Mouse (Mus musculus) MEL (cell line): ENCODE results near the gene Vim. TPM values are rescaled to one million over a fixed set of nuclear protein-coding genes. Genes with fewer than 3 reads are reported as not detected.

ENCODE experiments used
- DNase-seq: peaks from one replicate; pipeline ENCODE4 v3.0.0; 2011; ENCODE audit warnings: low read depth, low spot score
- H3K27ac ChIP-seq: 2 replicates; pipeline ENCODE4 v1.5.1; 2012; ENCODE audit warnings: low read depth, mild to moderate bottlenecking, control low read depth, low read length, moderate library complexity; ENCODE audit not compliant: control insufficient read depth
- H3K27me3 ChIP-seq, 2 experiments: fragments of 150-350 bp in 1 of 2; sonication (generic) in 1 of 2; 2 replicates each; pipeline ENCODE4 v1.6.1; 2012; ENCODE audit warnings: low read length in 2 of 2, mild to moderate bottlenecking in 2 of 2, improper control_type of control experiment in 1 of 2, moderate library complexity in 1 of 2; ENCODE audit not compliant: insufficient read depth in 2 of 2, control insufficient read depth in 1 of 2
- H3K36me3 ChIP-seq, 2 experiments: 2 replicates each; pipeline ENCODE4 v1.6.1; 2012 to 2014; ENCODE audit warnings: low read length in 2 of 2, improper control_type of control experiment in 1 of 2, inconsistent platforms in 1 of 2, mild to moderate bottlenecking in 1 of 2; ENCODE audit not compliant: insufficient read depth in 2 of 2, control insufficient read depth in 1 of 2
- H3K4me1 ChIP-seq, 2 experiments: fragments of 150-350 bp in 1 of 2; sonication (generic) in 1 of 2; 2 replicates each; pipeline ENCODE4 v1.6.1; 2012; ENCODE audit warnings: low read length in 2 of 2, improper control_type of control experiment in 1 of 2, mild to moderate bottlenecking in 1 of 2; ENCODE audit not compliant: insufficient read depth in 2 of 2, control insufficient read depth in 1 of 2
- H3K4me3 ChIP-seq, 2 experiments: fragments of 150-350 bp in 1 of 2; sonication (generic) in 1 of 2; 2 replicates each; pipeline ENCODE4 v1.5.1; 2012; ENCODE audit warnings: low read depth in 2 of 2, low read length in 2 of 2, mild to moderate bottlenecking in 2 of 2, moderate library complexity in 2 of 2, control low read depth in 1 of 2, improper control_type of control experiment in 1 of 2; ENCODE audit not compliant: control insufficient read depth in 1 of 2, insufficient read depth in 1 of 2
- H3K79me2 ChIP-seq: 2 replicates; pipeline ENCODE4 v1.6.1; 2012; ENCODE audit warnings: mild to moderate bottlenecking, low read length, moderate library complexity; ENCODE audit not compliant: control insufficient read depth, poor library complexity, insufficient read depth
- H3K9ac ChIP-seq: 2 replicates; pipeline ENCODE4 v1.6.1; 2012; ENCODE audit warnings: low read depth, mild to moderate bottlenecking, control low read depth, low read length, moderate library complexity; ENCODE audit not compliant: control insufficient read depth, poor library complexity, severe bottlenecking
- H3K9me3 ChIP-seq: fragments of 150-350 bp; sonication (generic); replicated peaks from 2 replicates; pipeline ENCODE4 v1.6.1; 2012; ENCODE audit warnings: mild to moderate bottlenecking, low read length, improper control_type of control experiment, moderate library complexity; ENCODE audit not compliant: insufficient read depth
- MYB ChIP-seq: IDR thresholded peaks from 2 replicates; pipeline ENCODE4 v1.6.1; 2011; ENCODE audit warnings: mild to moderate bottlenecking, low read depth, low read length, improper control_type of control experiment
- ZNF384 ChIP-seq: IDR thresholded peaks from 2 replicates; pipeline ENCODE4 v1.6.1; 2012; ENCODE audit warnings: low read depth, mild to moderate bottlenecking, inconsistent platforms, low read length, improper control_type of control experiment
- polyA plus RNA-seq, 2 experiments: library from polyadenylated mRNA; stranded (reverse) in 1 of 2; unstranded in 1 of 2; fragments of >175 nt in 1 of 2; fragments of >200 nt in 1 of 2; gene quantifications; 2 replicates each; pipeline versions ENCODE4 v1.2.1 to v1.2.4; 2012; ENCODE audit warnings: low replicate concordance in 2 of 2, low read depth in 1 of 2; ENCODE audit not compliant: insufficient read length in 2 of 2, insufficient read depth in 1 of 2, missing spikeins in 1 of 2
- total RNA-seq: library from RNA; depleted of rRNA; stranded (reverse); fragments of 300-350 nt; gene quantifications from 2 replicates; pipeline ENCODE4 v1.2.3, GENCODE M21; 2012; rRNA removed

Vim gene
- total and polyA plus RNA-seq, 3 experiments, result 58.0 to 580 (median 257) TPM

DNA sequence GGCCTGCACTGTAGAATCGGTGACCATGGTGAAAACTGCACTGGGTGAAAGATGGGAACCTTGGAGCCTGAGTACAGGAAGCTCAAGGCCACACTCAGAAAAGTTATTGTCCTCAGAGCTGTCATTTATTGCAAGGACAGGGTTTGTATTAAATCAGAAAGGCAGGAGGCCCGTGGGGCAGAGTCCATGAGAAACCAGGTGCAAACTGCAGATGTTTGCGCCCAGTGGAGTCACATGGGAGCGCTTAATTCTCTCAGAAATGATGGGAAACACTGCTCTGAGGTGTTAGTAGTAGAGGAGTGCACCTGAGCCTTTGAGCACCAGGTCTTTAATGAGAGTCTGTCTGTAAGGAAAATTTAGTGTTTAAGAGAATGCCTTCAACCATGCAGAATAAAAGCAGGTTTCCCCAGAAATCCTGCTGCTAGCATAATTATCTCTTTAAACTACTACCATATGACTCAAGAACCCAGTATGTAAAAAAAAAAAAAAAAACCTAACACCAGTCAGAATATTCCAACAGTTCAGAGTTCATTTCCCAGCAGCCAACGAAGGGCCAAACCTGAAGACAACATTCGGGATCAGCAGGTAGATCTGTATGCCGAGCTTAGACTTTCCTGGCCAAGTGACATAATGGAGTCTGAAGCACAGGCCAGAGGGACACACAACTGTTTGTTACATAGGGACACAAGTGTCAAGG, 56.6 kb downstream of the Vim start:
- TF ChIP-seq MYB (no peak), ZNF384 (no peak)
- no peak overlapping the region for H3K4me3 ChIP-seq
- no peak overlapping the region for H3K27ac ChIP-seq
- H3K27me3 ChIP-seq, result peaks cover 0 to 2% of the 10 kb centered on the region in 2 experiments; a peak in 1 of 4 replicates
- H3K4me1 ChIP-seq, result no peaks in the 10 kb centered on the region
- no peaks in the 10 kb centered on the region for H3K9me3 ChIP-seq
- H3K79me2 ChIP-seq, result no peaks in the 10 kb centered on the region
- no peaks in the 10 kb centered on the region for H3K36me3 ChIP-seq
- no peak for DNase-seq
- no peak overlapping the region for H3K9ac ChIP-seq

Other genes with a start within 250 kb of the Vim start
- not detected in 2 replicates for gene Cubn, start 82.1 kb upstream of the Vim start, total RNA-seq
- under 1 TPM in 1 of 2 experiments, not detected in 1; 0.03 TPM for gene Cubn, start 82.1 kb upstream of the Vim start, polyA plus RNA-seq
- 9.2 and 11.6 TPM in 2 replicates for gene Trdmt1, start 29.3 kb upstream of the Vim start, total RNA-seq
- gene Trdmt1, start 29.3 kb upstream of the Vim start, polyA plus RNA-seq, result 1 to 10 TPM in 1 of 2 experiments, not detected in 1; 8.6 TPM
- not detected in 2 replicates for gene St8sia6, start 220.1 kb downstream of the Vim start, total RNA-seq
- gene St8sia6, start 220.1 kb downstream of the Vim start, polyA plus RNA-seq, result not detected